Mouse (Mus musculus): Measurements from ENCODE around the gene Atg101. TPM values are rescaled to one million over a fixed set of nuclear protein-coding genes. Genes with fewer than 3 reads are reported as not detected.
"Not testable (repeated sequence)": the region's sequence is repeated elsewhere in the genome, so short reads cannot be mapped to it uniquely, and the experiment has no call there.

The Atg101 gene
- total and polyA plus RNA-seq, 2 experiments = 63.2 to 89.3 TPM

DNA sequence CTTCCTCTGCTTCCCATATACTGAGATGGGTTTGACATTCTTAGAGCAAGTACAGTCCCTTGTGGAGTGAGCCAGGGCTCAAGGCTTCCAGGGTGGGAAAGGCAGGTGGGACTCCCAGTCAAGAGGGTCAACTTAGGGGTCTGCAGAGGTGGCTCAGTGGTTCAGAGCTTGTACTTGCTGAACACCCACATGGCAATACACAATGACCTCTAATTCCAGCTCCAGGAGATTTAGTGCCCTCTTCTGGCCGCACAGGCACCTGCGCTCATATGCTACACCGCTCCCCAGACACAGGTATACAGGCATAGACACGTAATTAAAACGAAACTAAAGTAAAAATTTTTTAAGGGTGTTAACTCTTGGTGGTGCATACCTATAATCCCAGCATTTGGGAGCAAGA is 39.4 kb downstream of the Atg101 start:
- no peak overlapping the region for H3K27ac ChIP-seq (replicated peaks; ENCODE audit: insufficient read depth, low read depth, low read length)
- H3K4me3 ChIP-seq (ENCODE audit: insufficient read depth, low read depth, low read length) = no peak overlapping the region
- no peak for TF ChIP-seq CTCF (IDR thresholded peaks at IDR 0.05; ENCODE audit: low read depth, low read length)
- TF ChIP-seq POLR2A (IDR thresholded peaks at IDR 0.05; ENCODE audit: extremely low read depth, insufficient read depth, low read length) = no peak
- no peak overlapping the region for H3K9ac ChIP-seq (ENCODE audit: low read depth, low read length)
- H3K4me1 ChIP-seq (ENCODE audit: control insufficient read depth, insufficient read depth, low read length) = no peaks in the 10 kb centered on the region
- no peaks in the 10 kb centered on the region for H3K27me3 ChIP-seq (ENCODE audit: control insufficient read depth, insufficient read depth, low read length)
- WGBS = 95% methylated on average over 5 of the region's 5 CpGs
- no peaks in the 10 kb centered on the region for H3K79me2 ChIP-seq (ENCODE audit: control insufficient read depth, insufficient read depth, low read length)
- no peaks in the 10 kb centered on the region for H3K36me3 ChIP-seq (ENCODE audit: control insufficient read depth, insufficient read depth, low read length)
- no peak for DNase-seq (ENCODE audit: extremely low read depth, low read depth, low spot score)

DNA sequence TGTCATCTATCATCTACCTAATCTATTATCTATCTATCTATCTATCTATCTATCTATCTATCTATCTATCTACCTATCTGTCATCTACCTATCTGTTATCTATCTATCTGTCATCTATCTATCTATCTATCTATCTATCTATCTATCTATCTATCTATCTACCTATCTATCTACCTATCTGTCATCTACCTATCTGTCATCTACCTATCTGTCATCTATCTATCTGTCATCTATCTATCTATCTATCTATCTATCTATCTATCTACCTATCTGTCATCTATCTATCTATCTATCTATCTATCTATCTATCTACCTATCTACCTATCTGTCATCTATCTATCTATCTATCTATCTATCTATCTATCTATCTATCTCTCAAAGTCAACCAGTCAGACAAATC is 40.3 kb downstream of the Atg101 start:
- not testable (repeated sequence) for H3K27me3 ChIP-seq (ENCODE audit: control insufficient read depth, insufficient read depth, low read length); H3K36me3 ChIP-seq (ENCODE audit: control insufficient read depth, insufficient read depth, low read length); H3K27ac ChIP-seq (replicated peaks; ENCODE audit: insufficient read depth, low read depth, low read length); H3K79me2 ChIP-seq (ENCODE audit: control insufficient read depth, insufficient read depth, low read length); H3K9ac ChIP-seq (ENCODE audit: low read depth, low read length); DNase-seq (ENCODE audit: extremely low read depth, low read depth, low spot score); H3K4me1 ChIP-seq (ENCODE audit: control insufficient read depth, insufficient read depth, low read length); H3K4me3 ChIP-seq (ENCODE audit: insufficient read depth, low read depth, low read length)

DNA sequence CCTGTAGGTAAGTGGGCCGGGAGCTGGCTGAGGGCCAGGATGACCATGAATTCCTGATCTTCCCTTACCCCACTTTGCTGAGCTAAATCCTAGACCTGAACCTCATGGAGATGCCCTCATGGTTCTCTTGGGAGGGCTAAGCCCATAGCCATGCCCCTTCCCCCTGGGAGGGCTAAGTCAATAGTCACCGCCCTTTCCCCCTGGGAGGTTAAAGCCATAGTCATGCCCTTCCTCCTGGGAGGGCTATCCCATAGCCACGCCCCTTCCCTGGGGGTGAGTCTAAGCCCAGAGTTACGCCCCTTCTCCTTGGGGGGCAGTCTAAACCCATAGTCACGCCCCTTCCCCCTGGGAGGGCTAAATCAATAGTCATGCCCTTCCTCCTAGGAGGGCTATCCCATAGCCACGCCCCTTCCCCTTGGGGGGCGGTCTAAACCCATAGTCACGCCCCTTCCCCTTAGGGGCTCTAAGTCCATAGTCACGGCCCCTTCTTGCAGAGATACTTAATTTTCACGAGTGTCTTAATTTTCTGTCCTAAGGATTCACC is 42.0 kb downstream of the Atg101 start:
- DNase-seq (ENCODE audit: extremely low read depth, low read depth, low spot score) = no peak
- WGBS = 45% methylated on average over 10 of the region's 10 CpGs
- TF ChIP-seq POLR2A (IDR thresholded peaks at IDR 0.05; ENCODE audit: extremely low read depth, insufficient read depth, low read length) (no peak), CTCF (IDR thresholded peaks at IDR 0.05; ENCODE audit: low read depth, low read length) (no peak)
- Histone ChIP-seq H3K4me3 (ENCODE audit: insufficient read depth, low read depth, low read length) (no peak overlapping the region), H3K9ac (ENCODE audit: low read depth, low read length) (no peak overlapping the region), H3K79me2 (ENCODE audit: control insufficient read depth, insufficient read depth, low read length) (no peaks in the 10 kb centered on the region), H3K27ac (replicated peaks; ENCODE audit: insufficient read depth, low read depth, low read length) (no peak overlapping the region), H3K36me3 (ENCODE audit: control insufficient read depth, insufficient read depth, low read length) (no peaks in the 10 kb centered on the region), H3K4me1 (ENCODE audit: control insufficient read depth, insufficient read depth, low read length) (no peaks in the 10 kb centered on the region), H3K27me3 (ENCODE audit: control insufficient read depth, insufficient read depth, low read length) (no peaks in the 10 kb centered on the region)

DNA sequence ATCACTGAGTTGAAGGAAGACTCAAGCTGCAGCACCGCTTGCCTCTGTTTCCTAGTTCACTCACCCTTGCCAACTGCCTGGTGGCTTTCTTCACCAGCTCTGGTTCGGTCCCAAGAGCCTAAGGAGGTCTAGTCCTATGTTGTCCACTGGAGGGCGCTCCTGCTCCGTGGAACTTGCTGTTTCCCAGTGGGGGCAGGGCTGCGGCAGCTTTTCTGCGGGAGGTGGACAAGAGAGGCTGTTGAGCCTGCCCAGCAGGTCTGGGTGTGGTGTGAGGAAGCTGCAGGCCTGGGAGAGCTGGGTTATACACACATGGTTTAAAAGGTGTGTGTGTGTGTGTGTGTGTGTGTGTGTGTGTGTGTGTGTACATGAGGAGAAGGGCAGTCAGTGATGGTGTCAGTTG is 43.2 kb downstream of the Atg101 start:
- TF ChIP-seq POLR2A (IDR thresholded peaks at IDR 0.05; ENCODE audit: extremely low read depth, insufficient read depth, low read length) (no peak), CTCF (IDR thresholded peaks at IDR 0.05; ENCODE audit: low read depth, low read length) (peak; percentile 94)
- DNase-seq (ENCODE audit: extremely low read depth, low read depth, low spot score) = peak; percentile 48
- WGBS = 7% methylated on average over 6 of the region's 6 CpGs

DNA sequence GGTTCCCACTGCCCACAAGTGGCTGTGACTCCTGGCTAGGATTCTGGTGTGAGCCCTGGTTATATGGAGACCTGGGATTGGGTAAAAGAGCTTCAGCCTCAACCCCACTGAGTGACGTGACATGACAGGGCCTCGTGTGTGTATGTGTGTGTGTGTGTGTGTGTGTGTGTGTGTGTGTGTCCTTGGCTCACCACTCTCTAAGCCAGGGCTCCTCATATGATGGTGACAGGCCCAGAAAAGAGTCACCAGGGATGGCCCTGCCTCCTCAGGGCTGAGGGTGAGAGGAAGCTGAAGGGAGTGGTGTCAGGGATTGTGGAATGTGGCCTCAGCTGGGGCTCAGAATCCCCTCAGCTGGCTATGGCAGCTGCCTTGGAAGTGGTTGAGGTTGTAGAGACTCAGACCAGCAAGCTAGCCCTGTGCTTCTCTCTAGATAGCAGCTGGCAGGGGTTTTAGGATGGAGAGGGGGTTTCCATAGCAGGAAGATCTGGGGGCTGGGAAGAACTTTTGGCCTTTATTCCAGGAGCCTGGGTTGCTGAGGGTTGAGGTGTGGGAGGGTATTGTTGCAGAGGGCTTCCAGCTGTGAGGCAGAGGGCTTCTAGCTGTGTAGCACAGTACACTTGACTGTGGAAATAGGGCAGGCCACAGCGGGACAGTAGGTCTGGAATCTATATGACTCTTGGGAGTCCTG is 44.9 kb downstream of the Atg101 start:
- Histone ChIP-seq H3K27me3 (ENCODE audit: control insufficient read depth, insufficient read depth, low read length) (no peaks in the 10 kb centered on the region), H3K79me2 (ENCODE audit: control insufficient read depth, insufficient read depth, low read length) (no peaks in the 10 kb centered on the region), H3K27ac (replicated peaks; ENCODE audit: insufficient read depth, low read depth, low read length) (no peak overlapping the region), H3K9ac (ENCODE audit: low read depth, low read length) (no peak overlapping the region), H3K4me1 (ENCODE audit: control insufficient read depth, insufficient read depth, low read length) (no peaks in the 10 kb centered on the region), H3K36me3 (ENCODE audit: control insufficient read depth, insufficient read depth, low read length) (no peaks in the 10 kb centered on the region), H3K4me3 (ENCODE audit: insufficient read depth, low read depth, low read length) (no peak overlapping the region)
- TF ChIP-seq POLR2A (IDR thresholded peaks at IDR 0.05; ENCODE audit: extremely low read depth, insufficient read depth, low read length) = no peak
- no peak for TF ChIP-seq CTCF (IDR thresholded peaks at IDR 0.05; ENCODE audit: low read depth, low read length)
- 85% methylated on average over 3 of the region's 3 CpGs for WGBS
- no peak for DNase-seq (ENCODE audit: extremely low read depth, low read depth, low spot score)

More for the DNA sequence above, 43.2 kb downstream of the Atg101 start:
- Histone ChIP-seq H3K27ac (replicated peaks; ENCODE audit: insufficient read depth, low read depth, low read length) (no peak overlapping the region), H3K9ac (ENCODE audit: low read depth, low read length) (no peak overlapping the region), H3K27me3 (ENCODE audit: control insufficient read depth, insufficient read depth, low read length) (no peaks in the 10 kb centered on the region), H3K4me3 (ENCODE audit: insufficient read depth, low read depth, low read length) (no peak overlapping the region), H3K79me2 (ENCODE audit: control insufficient read depth, insufficient read depth, low read length) (no peaks in the 10 kb centered on the region), H3K4me1 (ENCODE audit: control insufficient read depth, insufficient read depth, low read length) (no peaks in the 10 kb centered on the region), H3K36me3 (ENCODE audit: control insufficient read depth, insufficient read depth, low read length) (no peaks in the 10 kb centered on the region)

DNA sequence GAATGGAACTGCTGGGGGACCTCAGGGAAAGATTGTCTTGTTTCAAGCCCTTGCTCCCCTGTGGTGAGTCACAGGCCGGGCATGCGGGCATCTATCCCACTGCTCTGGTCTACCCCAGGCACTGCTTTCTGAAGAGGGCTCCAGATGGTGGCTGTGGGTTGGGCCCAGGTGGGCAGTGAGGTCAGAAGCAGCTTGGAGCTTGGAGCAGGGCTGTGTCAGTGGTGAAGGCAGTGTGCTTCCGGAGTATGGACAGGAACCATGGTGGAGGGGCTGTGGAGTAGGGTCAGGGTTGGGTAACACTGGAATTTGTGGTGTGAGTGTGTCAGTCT is 45.5 kb downstream of the Atg101 start:
- Histone ChIP-seq H3K27me3 (ENCODE audit: control insufficient read depth, insufficient read depth, low read length) (no peaks in the 10 kb centered on the region), H3K79me2 (ENCODE audit: control insufficient read depth, insufficient read depth, low read length) (no peaks in the 10 kb centered on the region), H3K27ac (replicated peaks; ENCODE audit: insufficient read depth, low read depth, low read length) (no peak overlapping the region), H3K36me3 (ENCODE audit: control insufficient read depth, insufficient read depth, low read length) (no peaks in the 10 kb centered on the region), H3K9ac (ENCODE audit: low read depth, low read length) (no peak overlapping the region), H3K4me1 (ENCODE audit: control insufficient read depth, insufficient read depth, low read length) (no peaks in the 10 kb centered on the region), H3K4me3 (ENCODE audit: insufficient read depth, low read depth, low read length) (no peak overlapping the region)
- no peak for DNase-seq (ENCODE audit: extremely low read depth, low read depth, low spot score)
- TF ChIP-seq POLR2A (IDR thresholded peaks at IDR 0.05; ENCODE audit: extremely low read depth, insufficient read depth, low read length) = no peak
- no peak for TF ChIP-seq CTCF (IDR thresholded peaks at IDR 0.05; ENCODE audit: low read depth, low read length)
- WGBS = 74% methylated on average over 3 of the region's 3 CpGs

Data from liver, adult 2 months (tissue).